Mouse (Mus musculus) liver, adult 2 months (tissue): ENCODE measurements around the gene Clec12b. TPM values are rescaled to one million over a fixed set of nuclear protein-coding genes. Genes with fewer than 3 reads are reported as not detected.
"Not testable (repeated sequence)": the region's sequence is repeated elsewhere in the genome, so short reads cannot be mapped to it uniquely, and the experiment has no call there.

ENCODE experiments used
- DNase-seq: peaks from one replicate; pipeline ENCODE4 v3.0.0-alpha.2; 2011; ENCODE audit warnings: low read depth, low spot score; ENCODE audit errors: extremely low read depth
- H3K27ac ChIP-seq: fragments of 200-500 bp; replicated peaks from 2 replicates; pipeline ENCODE4 v1.5.1; 2012; ENCODE audit warnings: low read depth, mild to moderate bottlenecking, control low read depth, inconsistent platforms, low read length; ENCODE audit not compliant: insufficient read depth
- H3K27me3 ChIP-seq: fragments of 200-500 bp; 2 replicates; pipeline ENCODE4 v1.6.1; 2012; ENCODE audit warnings: mild to moderate bottlenecking, moderate library complexity, low read length, inconsistent platforms; ENCODE audit not compliant: control insufficient read depth, insufficient read depth
- H3K36me3 ChIP-seq: fragments of 200-500 bp; 2 replicates; pipeline ENCODE4 v1.6.1; 2012; ENCODE audit warnings: low read length, inconsistent platforms; ENCODE audit not compliant: control insufficient read depth, insufficient read depth
- H3K4me1 ChIP-seq: fragments of 200-500 bp; 2 replicates; pipeline ENCODE4 v1.6.1; 2011; ENCODE audit warnings: low read length; ENCODE audit not compliant: control insufficient read depth, insufficient read depth
- H3K4me3 ChIP-seq: fragments of 200-500 bp; 2 replicates; pipeline ENCODE4 v1.5.1; 2011; ENCODE audit warnings: low read depth, mild to moderate bottlenecking, control low read depth, low read length, moderate library complexity; ENCODE audit not compliant: insufficient read depth
- H3K79me2 ChIP-seq: fragments of 200-500 bp; 2 replicates; pipeline ENCODE4 v1.6.1; 2012; ENCODE audit warnings: inconsistent platforms, mild to moderate bottlenecking, low read length, moderate library complexity; ENCODE audit not compliant: control insufficient read depth, insufficient read depth
- H3K9ac ChIP-seq: fragments of 200-500 bp; 2 replicates; pipeline ENCODE4 v1.6.1; 2012; ENCODE audit warnings: low read depth, mild to moderate bottlenecking, control low read depth, inconsistent platforms, low read length
- CTCF ChIP-seq: fragments of 200-500 bp; IDR thresholded peaks from 2 replicates; pipeline ENCODE4 v1.5.1; 2011; ENCODE audit warnings: low read depth, low read length, control low read depth
- POLR2A ChIP-seq: fragments of 200-500 bp; IDR thresholded peaks from 2 replicates; pipeline ENCODE4 v1.6.1; 2011; ENCODE audit warnings: low read length, control low read depth; ENCODE audit not compliant: insufficient read depth; ENCODE audit errors: extremely low read depth
- WGBS: fragments of 180-500 bp; shearing (Covaris S2); methylation state at CpG from one replicate; pipeline ENCODE4 v1.1.7; 2018; 5-methylcytosine and 5-hydroxymethylcytosine counted together
- polyA plus RNA-seq: library from polyadenylated mRNA; depleted of rRNA; stranded (reverse); fragments of >200 nt; gene quantifications from 2 replicates; pipeline ENCODE4 v1.2.3, GENCODE M21; 2012
- total RNA-seq: library from RNA; depleted of rRNA; stranded (reverse); fragments of >200 nt; gene quantifications from 2 replicates; pipeline ENCODE4 v1.2.3, GENCODE M21; 2014

Clec12b gene
- total and polyA plus RNA-seq, 2 experiments, result not detected

DNA sequence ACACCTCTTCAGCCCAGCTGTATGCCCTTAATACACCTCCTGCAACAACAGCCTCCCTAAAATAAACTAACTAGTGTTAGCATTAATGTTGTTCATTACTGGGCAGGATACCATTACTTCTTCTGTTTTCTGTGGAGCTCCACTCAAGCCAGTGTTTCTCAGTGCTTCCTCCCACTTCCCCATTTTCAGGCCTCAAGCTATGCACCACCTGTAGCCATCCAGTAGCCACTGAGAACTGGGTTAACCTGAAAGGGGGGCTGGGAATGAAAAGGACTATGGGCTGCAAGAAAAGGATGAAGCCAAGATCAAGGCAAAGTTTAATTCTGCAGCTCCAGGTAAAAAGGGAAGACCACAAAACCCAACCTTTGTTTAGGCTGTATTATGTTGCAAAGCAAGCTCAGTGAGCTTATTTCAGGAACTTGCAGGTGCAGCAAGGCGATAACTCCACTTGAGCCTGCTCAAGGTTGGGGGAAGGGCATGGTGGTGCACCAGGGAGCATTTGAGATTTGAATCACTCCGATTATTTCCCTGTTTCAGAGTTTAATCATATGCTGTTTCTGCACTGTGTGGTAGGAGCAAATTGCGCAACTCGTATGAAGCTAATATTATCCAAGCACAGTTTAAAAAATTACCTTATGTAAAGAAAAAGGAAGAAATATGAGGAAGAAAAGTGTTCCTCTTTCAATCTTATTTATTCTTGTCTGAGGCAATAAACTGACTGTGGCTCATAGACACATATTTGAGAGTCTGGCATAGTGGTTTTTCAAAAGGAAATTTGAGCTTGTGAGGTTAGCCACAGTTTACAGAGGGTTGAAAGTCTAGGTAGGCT is 35.9 kb downstream of the Clec12b start:
- no peak overlapping the region for H3K9ac ChIP-seq
- no peaks in the 10 kb centered on the region for H3K36me3 ChIP-seq
- H3K4me1 ChIP-seq, result no peaks in the 10 kb centered on the region
- H3K27ac ChIP-seq, result peak overlapping the region; percentile 21; the same call in 1 of the 2 replicates
- H3K79me2 ChIP-seq, result no peaks in the 10 kb centered on the region
- DNase-seq, result peak; percentile 40
- no peaks in the 10 kb centered on the region for H3K27me3 ChIP-seq
- WGBS, result 66% methylated on average over 4 of the region's 4 CpGs
- H3K4me3 ChIP-seq, result no peak overlapping the region
- TF ChIP-seq CTCF (no peak), POLR2A (no peak)

DNA sequence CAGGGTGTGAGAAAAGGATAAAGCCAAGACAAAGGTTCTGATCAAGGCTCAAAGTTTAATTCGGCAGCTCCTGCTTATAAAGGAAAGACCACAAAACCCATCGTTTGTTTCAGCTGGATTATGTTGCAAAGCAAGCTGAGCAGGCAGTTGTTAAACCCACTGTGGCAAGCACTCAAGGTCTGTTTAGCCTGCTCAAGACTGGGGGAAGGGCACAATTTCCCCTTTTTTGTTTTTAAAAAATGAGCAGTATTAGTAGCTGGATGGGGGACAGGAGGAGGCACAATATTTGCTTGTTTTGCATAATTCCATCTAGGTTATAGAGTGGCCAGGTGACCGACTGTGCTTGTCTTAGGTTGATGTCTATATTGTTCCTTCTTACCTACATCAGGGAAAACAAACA is 41.3 kb downstream of the Clec12b start:
- no peak overlapping the region for H3K27ac ChIP-seq
- WGBS, result 70% methylated on average over 3 of the region's 3 CpGs
- no peak overlapping the region for H3K9ac ChIP-seq
- TF ChIP-seq CTCF (no peak), POLR2A (no peak)
- no peaks in the 10 kb centered on the region for H3K79me2 ChIP-seq
- no peak for DNase-seq
- H3K4me3 ChIP-seq, result no peak overlapping the region
- no peaks in the 10 kb centered on the region for H3K4me1 ChIP-seq
- H3K27me3 ChIP-seq, result no peaks in the 10 kb centered on the region
- H3K36me3 ChIP-seq, result no peaks in the 10 kb centered on the region

DNA sequence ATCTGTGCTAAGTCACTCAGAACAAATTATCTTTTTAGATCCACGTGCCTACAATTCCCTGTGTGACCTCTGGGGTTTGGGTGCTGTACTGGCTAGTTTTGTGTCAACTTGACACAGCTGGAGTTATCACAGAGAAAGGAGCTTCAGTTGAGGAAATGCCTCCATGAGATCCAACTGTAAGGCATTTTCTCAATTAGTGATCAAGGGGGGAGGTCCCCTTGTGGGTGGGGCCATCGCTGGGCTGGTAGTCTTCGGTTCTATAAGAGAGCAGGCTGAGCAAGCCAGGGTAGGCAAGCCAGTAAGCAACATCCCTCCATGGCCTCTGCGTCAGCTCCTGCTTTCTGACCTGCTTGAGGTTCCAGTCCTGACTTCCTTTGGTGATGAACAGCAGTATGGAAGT is 43.3 kb downstream of the Clec12b start, which contains the start of gene Clec12a:
Gene Clec12a (plus strand): TSS at position 301 of the 400 bp plus-strand sequence.
- H3K36me3 ChIP-seq, H3K4me1 ChIP-seq, DNase-seq, H3K9ac ChIP-seq, H3K4me3 ChIP-seq, H3K27ac ChIP-seq, H3K27me3 ChIP-seq, H3K79me2 ChIP-seq: not testable (repeated sequence)
- WGBS, result 78% methylated on average over 4 of the region's 4 CpGs

DNA sequence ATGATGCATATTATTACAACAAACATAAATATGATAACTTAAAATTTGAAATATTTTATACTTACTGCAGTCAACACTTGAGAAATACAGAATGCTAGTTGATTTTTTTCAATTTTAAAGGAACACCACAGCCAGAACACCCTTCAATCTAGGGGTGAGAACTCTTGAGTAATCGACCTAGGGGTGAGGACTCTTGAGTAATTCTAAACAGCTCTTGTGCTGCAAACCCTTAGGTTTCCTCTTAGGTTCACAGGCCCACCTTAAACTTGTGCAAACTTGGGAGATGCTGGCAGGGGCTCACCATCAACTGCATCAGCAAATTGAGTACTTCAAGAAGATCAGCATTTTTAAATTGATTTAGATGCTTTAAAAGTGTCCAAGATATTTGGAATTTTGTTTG is 47.9 kb downstream of the Clec12b start:
- DNase-seq, result peak; percentile 7
- H3K9ac ChIP-seq, result no peak overlapping the region
- no peak for TF ChIP-seq CTCF
- TF ChIP-seq POLR2A, result no peak
- no peaks in the 10 kb centered on the region for H3K4me1 ChIP-seq
- H3K79me2 ChIP-seq, result no peaks in the 10 kb centered on the region
- H3K36me3 ChIP-seq, result no peaks in the 10 kb centered on the region
- no peaks in the 10 kb centered on the region for H3K27me3 ChIP-seq
- no peak overlapping the region for H3K27ac ChIP-seq
- 71% methylated on average over 1 of the region's 1 CpGs for WGBS
- H3K4me3 ChIP-seq, result no peak overlapping the region

DNA sequence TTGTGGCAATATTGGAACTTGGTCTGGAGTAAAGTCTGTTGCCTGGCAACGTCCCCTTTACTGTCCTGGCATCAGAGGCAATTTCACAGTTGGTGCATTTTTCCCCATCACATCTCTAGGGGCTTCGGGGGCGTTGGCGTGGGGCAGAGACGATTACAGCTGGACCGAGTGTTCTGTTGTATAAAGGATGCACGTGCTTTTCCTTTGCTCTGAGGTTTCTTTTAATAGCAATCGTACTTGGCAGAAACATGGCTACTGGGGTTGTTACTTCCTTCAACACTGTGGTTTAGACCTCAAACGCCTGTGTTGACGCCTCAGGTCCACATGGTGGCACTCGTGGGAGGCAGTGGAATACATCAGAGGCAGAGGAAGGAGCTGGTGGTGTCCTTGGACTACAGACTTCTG is 52.0 kb downstream of the Clec12b start:
- Histone ChIP-seq H3K27ac (no peak overlapping the region), H3K9ac (no peak overlapping the region), H3K27me3 (no peaks in the 10 kb centered on the region), H3K36me3 (no peaks in the 10 kb centered on the region), H3K4me3 (no peak overlapping the region), H3K4me1 (no peaks in the 10 kb centered on the region), H3K79me2 (no peaks in the 10 kb centered on the region)
- TF ChIP-seq POLR2A (no peak), CTCF (peak; percentile 88)
- 32% methylated on average over 11 of the region's 11 CpGs for WGBS
- peak; percentile 44 for DNase-seq

DNA sequence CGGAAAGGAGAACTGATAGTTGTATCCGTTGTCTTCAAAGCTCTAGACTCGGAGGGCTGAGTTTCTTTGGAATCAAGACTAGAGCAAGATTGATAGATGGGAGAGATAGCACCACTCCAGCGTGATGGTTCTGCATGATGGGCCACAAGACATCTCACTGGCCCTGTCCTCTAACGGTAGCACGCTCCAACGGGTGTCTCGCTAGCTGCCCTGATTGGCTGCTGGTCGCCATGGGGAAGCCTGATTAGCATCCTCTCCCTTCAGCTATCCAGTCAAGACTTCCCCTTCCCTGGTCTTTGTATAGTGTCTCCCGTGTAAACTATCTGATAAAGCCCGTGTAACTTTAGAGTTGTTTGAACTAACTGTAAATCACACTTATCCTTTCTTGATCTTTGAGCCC is 54.1 kb downstream of the Clec12b start, which contains the start of gene 4922502D21Rik:
Gene 4922502D21Rik (minus strand): TSS at position 187 of the 400 bp plus-strand sequence.
- TF ChIP-seq POLR2A (no peak), CTCF (no peak)
- Histone ChIP-seq H3K9ac (no peak within 1 kb of the TSS), H3K27me3 (no peaks in the 10 kb centered on the region), H3K27ac (no peak within 1 kb of the TSS), H3K36me3 (no peaks in the 10 kb centered on the region), H3K79me2 (no peaks in the 10 kb centered on the region), H3K4me3 (no peak within 1 kb of the TSS), H3K4me1 (peaks cover under 1% of the 10 kb centered on the region; the same call in 1 of the 2 replicates)
- DNase-seq, result no peak
- 48% methylated on average over 11 of the region's 11 CpGs for WGBS
